Mouse (Mus musculus): ENCODE results near the gene C9orf72.

Gene C9orf72

DNA sequence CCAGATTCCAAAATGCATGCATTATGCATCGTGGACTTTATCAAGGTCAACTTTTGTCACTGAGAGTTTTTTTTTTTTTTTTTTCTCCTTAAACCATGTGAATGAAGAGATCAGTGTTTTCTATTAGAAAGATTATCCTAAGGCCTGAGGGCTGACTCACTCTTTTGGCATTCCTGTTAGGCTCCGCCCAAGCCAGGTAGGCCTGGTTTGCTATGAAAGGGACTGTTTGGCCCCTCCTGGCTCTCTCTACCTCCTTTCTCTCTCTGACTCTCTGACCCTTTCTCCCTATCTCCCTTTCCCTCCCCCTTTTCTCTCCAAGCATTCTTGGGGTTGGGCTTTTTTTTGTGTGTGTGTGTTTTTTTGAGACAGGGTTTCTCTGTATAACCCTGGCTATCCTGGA is 50.4 kb downstream of the C9orf72 start:
- DNase-seq = no peak

DNA sequence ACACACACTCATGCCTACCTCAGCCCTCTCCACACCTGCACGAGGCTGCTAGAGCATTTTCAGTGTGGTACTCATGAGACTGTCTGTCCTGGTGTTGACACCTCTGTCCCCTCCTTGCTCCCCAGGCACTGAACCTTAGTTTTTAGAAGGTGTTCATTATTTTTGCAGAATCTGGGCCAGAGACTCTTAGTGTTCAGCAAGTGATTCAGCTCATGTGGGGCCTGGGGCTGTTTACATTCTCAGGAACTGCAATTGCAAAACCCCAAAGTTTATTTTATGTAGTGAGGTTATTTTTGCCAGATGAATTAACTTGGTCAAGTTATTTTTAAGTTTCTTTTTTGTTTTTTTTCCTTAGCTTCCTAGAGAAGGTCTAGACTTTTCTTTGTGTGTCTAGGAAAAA is 52.4 kb downstream of the C9orf72 start:
- no peak for DNase-seq

DNA sequence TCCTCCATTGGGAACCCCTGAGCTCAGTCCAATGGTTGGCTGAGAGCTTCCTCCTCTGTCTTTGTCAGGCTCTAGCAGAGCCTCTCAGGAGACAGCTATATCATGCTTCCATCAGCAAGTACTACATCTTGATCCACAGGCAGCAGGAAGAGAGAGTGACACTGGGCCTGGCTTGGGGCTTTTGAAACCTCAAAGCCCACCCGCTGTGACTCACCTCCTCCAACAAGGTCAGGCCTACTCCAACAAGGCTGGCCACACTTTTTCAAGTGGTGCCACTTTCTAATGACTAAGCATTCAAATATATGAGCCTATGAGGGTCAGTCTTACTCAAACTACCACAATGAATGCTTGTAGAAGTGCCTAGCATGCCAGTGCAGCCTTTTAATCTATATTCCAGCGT is 53.5 kb downstream of the C9orf72 start:
- DNase-seq = no peak

DNA sequence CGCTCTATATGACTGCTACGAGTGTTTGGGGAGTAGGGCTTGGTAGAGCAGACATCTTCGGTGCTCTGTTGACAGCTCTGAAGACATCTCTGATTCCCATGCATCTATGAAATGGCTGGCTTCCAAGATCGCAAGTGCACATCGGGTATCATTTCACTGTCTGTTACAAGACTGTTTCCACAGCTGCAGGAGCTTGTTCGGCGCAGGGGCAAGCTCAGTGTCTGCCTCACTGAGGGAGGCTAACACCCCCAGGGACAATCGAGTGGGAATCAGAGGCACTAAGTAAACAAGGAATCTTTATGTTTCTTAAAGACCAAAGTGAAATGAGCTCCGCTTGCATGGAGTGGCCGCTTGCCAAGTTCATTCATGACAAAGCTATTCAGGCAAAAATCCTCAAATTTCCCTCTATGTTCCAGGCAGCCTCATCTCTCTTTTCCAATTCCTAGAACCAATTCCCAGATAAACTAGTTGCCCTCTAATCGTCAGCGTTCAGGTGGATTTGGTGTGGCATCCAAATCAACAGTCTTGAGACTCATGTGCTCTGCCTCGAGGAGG is 56.3 kb downstream of the C9orf72 start:
- no peak for DNase-seq

DNA sequence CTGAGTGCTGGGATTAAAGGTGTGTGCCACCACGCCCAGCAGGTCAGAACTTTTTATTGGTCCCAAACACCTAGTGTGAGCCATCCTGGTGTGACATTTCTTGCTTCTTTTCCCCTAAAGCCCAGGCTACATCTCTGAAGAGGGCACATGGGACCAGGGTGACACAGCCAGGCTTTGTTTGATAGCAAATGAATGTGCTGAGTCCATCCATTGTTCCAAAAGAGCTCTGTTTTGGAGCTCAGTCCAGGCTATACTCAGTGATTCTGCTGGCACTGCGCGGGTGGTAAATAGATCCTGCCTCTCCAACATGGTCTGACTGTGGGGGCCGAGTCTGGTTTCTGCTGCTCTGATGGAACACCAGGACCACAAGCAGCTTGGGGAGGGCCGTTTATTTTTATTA is 58.1 kb downstream of the C9orf72 start:
- DNase-seq = no peak

DNA sequence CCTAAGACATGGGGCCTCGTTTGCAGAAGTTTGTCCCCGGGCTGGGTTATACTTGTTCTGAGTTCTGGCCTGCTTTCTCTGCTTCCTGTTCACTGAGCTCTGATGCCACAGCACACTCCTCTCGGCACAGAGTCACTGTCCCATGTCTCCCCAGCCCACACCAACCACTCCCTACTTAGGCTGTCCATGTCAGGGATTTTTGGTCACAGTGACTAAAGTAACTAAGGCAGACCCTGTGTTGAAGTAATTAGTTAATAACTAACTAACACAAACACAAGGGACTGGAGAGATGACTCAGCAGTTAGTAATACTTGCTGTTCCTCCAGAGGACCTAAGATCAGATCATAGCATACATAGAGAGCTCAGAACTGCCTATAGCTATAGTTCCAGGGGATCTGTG is 60.0 kb downstream of the C9orf72 start:
- DNase-seq = no peak

DNA sequence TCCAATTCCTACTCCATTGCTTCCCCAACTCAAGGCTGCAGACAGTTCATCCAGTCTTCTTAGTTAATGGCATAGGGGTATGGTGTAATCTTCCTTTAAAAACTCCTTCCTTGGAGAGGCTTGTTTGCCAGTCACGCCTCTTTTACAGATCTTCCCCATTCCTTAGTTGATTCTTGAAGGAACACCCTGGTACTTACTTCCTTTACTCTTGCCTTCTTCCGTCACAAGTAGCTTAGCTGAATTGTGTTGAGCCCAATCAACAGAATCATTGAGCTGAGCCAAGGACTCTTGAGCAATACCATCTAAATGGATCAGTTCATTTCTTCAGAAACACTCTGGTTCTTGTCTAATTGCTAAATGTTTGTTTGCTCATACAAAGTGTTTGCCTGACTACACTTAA is 60.7 kb downstream of the C9orf72 start:
- DNase-seq = no peak

DNA sequence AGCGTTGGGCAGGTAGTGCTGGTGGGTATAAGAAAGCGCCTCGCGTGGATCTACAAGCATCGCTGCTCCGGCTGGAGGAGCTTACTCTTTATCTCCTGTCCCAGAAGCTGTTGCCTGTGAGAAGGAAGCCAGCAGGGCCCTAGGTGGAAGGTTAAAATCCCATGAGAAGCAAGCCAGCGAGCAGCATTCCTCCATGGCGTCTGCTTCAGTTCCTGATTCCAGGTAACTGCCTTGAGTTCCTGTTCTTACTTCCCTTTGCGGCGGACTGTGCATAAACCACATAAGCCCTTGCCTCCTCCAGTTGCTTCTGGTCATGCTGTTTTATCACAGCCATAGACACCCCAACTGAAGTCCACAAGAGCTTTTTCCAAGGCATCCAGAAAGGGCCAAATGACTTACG is 68.2 kb downstream of the C9orf72 start:
- no peak for DNase-seq

DNA sequence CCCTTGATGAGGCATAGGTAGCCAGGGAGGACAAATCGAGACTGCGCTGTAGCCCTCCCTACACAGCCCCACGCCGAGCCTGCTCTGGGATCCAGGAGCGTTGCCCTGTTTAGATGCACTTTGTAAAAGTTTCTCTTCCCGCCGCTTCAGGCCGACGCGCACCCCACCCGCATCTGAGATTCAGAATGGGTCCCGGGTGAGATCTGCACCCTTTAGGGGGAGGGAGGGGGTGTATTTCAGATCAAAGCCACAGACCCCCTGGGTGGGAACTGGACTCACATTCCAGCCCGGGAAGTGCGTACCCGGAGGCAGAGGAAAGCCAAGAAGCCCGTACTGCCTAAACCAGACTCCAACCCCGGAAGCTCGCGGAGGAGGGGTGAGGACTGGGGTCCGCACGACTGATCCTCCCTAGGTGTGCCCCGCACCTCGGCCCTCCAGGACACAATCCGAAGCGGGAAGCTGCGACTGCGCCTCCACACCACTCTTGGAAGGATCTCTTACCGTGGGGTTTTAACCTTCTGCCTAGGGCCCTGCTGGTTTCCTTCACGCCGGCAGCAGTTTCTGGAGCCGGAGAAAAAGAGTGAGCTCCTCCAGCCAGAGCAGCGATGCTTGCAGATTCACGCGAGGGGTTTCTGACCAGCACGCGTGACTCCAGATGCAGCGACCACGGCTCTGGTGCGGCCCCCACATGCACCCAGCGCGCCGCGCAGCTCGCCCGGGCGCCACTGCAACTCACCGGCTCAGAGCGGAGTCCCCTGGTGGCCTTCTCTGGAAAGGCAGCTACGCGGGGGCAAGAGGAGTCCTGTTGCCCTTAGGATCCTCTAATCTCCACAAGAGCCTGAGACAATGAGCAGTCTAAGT is 69.0 kb downstream of the C9orf72 start, which contains the start of gene Mob3b:
Gene Mob3b (minus strand): TSS at position 734 of the 861 bp plus-strand sequence.
- peak; percentile 89 to 92 for DNase-seq

DNA sequence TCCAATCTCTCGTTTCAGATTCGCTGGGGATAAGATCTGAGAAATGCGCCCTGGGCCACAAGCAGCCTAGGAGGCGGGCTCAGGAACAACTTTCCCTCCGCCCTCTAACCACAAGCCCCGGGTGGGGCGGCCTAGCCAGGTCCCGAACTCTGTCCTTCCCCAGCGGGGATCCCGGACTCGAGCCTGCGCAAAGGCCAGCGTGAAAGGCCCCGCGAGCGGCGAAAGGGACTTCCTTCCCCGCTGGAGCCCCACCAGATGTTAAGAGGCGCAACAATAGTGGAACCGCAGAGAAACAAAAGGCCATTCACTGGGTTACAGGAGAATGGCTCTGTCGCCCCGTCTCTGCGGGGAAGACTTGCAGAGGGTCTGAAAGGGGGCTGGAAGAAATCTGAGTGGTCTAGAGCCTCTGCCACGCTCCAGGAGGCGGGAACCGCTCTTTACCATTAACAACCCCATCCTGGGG is 69.8 kb downstream of the C9orf72 start:
- peak; percentile 73 to 76 for DNase-seq

DNA sequence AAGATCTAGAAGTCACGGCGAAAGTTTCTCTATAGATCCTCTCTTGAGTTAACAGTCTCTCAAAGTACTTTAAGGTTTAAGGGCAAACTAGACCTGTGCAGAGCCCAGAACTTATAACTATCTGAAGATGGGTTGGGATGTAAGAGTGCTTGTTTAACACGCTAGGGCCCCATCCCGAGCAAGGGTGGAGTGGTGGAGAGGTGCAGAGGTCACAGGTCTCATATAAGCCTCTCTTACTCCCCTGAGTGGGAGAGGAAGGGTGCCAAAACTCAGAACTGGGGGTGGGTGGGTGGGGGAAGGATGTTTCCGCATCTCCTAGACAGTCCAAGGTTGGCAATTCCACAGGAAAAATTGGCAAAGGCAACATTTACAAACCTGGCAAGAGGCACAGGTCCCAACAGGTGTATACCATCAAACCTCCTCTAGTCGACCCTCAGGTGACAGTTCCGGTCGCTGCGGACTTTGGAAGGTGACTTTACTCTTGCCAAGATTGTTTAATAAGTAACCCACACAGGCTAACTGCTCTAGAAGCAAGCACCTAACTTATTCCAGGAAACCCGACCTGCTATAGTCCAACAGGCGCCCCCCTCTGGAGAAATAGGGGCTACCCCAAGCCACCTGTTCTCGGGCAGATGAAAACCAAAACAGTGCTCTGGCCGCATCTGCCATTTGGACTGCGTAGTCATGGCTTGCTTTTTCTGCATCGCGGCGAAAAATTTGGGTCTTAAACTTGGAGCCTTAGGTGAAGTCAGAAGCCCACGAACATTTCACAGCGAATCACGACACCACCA is 70.6 kb downstream of the C9orf72 start:
- peak; percentile 68 to 72 for DNase-seq

DNA sequence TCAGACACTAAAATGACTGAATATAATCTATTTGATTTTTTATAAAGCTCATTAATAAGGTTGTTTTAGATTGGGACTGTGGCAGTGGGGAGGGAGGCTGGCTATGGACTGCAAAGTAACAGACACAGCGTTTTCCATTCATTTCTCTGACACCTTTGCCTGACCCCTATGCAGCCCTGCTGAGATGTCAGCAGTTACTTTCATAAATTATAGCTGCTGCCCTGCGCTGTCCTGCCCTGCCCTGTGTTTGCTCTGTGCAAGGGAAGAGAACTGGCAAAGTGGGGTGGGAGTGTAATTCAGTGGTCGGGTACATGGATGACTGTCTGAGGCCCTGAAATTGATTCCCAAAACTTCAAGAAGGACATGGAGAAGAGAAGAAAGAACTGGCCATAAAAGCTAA is 71.9 kb downstream of the C9orf72 start:
- DNase-seq = no peak

DNA sequence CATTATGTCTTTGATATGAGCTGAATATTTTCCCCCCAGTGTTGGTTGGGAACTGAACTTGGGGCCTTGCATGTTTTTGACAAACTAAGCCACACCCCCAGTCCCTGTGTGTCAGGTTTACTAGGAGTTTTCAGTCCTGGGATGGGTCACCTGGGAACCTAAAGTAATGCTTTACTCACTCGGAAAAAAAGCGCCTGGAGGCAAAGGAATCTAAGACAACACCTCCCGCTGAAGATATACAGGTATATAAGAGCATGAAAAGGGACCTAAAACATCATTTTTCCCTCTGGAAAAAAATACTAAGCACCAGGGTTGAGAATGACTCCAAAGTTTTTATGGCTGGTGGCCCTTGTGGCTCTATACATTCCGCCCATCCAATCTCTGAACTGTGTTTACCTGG is 74.2 kb downstream of the C9orf72 start, which contains the start of gene Ifnk:
Gene Ifnk (plus strand): TSS at position 301 of the 400 bp plus-strand sequence.
- DNase-seq = no peak

DNA sequence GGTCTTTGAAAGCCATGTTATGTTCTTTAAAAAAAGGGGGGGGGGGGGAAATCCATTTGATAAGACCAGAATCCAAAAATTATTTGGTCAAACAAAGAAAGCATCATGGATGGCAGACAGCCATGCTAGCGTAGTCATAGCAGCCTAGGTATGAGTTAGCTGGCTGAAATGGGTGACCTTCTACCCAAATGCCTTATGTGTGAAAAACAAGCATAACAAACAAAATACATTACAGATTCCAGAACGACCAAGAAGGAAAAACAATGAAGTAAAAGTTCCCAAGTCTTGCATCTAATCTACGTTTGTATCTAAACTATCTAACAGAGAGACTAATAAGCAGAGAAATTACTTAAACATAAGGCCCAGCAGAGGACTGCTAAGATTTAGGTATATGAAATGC is 75.3 kb downstream of the C9orf72 start:
- DNase-seq = no peak

DNA sequence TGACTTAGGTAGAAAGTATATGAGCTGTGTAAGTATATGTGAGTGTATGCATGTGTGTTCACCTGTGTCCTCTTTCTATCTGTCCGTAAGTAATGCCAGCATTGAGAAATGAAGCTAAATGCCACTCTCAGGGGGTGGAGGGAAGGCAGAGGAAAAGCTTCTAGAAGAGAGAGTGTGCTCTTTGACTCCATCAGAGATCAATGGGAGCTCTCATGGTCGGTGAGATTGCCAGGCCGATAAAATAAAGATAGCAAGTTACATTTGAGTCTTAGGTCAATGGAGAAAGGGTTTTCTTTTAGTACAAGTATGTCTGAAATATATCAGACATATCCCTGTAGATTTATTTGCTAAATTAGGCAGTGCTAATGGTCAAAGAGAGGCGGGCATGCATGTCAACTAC is 77.6 kb downstream of the C9orf72 start:
- no peak for DNase-seq

DNA sequence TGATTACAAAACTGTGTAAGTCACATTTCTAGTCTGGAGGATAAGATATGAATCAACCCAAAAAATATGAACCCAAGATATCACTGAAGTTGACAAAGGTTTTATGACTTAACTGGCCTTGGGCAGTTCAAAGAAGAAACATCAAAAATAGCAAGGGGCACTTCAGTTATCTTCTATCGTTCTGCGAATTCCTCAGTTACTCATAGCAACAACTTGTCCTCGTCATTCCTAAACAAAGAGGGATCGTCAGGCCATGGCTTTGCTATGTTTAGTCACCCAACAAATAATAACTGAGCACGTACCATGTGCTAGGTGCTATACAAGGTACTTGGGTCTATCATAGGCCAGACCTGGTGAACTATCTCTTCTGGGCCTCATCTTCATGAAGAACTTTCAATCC is 79.4 kb downstream of the C9orf72 start:
- no peak for DNase-seq

DNA sequence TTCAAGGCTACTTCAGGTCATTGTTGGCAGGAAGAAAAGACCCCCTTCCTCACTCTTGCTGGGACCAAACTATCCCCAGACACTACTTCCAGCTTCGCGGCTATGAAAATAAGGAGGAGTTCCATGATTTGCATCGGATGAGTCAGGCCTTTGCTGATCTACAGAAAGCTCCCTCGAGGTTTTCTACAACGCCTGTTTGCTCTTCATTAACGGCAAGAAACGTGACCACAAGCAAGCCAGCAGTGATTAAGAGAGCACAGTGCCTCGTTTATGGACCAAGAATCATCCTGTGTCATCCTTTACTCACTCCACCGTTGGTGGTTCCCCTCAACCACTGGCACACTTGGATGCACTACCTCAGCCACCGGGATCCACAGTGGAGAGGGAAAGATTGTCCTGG is 80.2 kb downstream of the C9orf72 start:
- DNase-seq = no peak

DNA sequence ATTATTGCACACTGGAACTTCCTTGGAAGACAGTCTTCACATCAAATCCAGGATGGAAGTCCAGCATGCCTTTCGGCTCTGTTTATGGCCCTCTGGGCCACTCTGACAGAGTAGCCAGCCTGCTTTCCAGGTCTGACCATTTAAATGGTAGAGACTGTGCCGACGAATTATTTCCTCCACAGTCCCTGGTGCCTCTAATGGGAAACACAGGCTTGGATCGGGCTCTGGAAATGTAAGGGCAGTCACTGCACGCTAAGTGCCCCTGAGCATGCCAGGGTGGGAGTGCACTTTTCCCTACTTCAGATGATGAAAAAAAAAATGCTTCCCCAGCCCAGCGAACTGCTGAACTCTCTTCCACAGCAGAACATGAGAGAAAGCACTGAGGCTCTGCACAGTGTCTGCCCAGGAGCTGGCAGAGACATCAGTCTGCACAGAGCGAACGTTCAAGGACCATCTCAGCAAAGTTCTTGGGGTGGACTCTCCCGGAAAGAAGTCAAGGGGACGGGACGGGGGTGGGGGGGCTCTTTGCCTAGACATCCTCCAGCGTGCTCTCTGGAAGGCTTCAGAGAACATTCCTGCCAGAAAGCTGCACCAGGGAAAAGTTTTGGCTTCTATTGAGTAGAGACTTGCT is 82.4 kb downstream of the C9orf72 start:
- DNase-seq = no peak

Data from thymus, postnatal 36 days (tissue).